Mouse (Mus musculus) G1E (cell line): ENCODE measurements around the gene Brd7.

Source experiments
- CTCF ChIP-seq: IDR thresholded peaks from 2 replicates; pipeline ENCODE4 v1.5.1; 2012; ENCODE audit warnings: low read depth, low read length, inconsistent platforms, mixed read lengths
- TAL1 ChIP-seq: conservative IDR thresholded peaks from 2 replicates; pipeline ENCODE4 v1.6.1; 2012; ENCODE audit warnings: low read depth, low read length, inconsistent platforms, mixed read lengths

DNA sequence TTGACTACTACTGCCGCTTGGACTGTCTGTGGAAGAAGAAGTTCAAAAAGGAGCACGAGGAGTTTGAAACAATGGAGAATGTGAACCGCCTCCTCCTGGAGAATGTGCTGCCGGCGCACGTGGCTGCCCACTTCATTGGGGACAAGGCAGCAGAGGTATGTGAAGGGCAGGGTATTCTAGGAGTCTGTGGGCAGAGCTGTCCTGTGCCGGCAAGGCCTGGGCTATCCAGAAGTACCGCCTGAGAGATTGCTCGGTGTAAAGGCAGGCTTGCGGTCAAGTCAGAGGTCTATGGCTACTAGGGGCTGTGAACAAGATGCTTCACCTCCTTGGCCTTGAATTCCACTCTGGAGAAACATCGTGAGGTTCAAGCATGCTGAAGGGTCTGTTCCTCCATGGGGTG, 37.2 kb downstream of the Brd7 start:
- no peak for TF ChIP-seq TAL1
- no peak for TF ChIP-seq CTCF
